Mouse (Mus musculus): ENCODE results near the gene Rbpms2. TPM values are rescaled to one million over a fixed set of nuclear protein-coding genes. Genes with fewer than 3 reads are reported as not detected.
"Not testable (repeated sequence)": the region's sequence is repeated elsewhere in the genome, so short reads cannot be mapped to it uniquely, and the experiment has no call there.

Gene Rbpms2
- total RNA-seq, 2 experiments from 2014 or later, result 1.5 to 2.3 TPM

DNA sequence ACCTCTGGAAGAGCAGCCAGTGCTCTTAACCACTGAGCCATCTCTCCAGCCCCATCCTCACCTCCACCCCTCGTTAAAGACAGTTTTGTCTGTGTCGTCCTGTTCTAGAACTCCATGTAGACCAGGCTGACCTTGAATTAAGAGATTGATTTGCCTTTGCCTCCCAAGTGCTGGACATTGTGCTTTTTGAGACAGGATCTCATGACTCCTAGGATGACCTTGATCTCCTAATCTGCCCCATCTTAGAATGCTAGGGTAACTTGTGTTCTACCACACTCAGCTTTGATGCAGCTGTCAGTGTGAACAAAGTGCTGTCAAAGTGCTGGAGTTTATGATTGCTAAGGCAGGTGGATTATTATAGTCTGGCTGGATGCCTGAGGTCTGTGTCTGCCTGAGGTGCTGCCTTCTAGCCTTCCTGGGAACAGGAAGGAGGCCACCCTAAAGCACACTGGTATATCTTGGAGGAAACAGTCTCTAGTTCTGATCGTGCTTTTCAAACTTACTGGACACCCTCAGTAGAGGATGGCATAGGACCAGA lies 25.3 kb downstream of the Rbpms2 start:
- DNase-seq (ENCODE audit: low spot score), result no peak

DNA sequence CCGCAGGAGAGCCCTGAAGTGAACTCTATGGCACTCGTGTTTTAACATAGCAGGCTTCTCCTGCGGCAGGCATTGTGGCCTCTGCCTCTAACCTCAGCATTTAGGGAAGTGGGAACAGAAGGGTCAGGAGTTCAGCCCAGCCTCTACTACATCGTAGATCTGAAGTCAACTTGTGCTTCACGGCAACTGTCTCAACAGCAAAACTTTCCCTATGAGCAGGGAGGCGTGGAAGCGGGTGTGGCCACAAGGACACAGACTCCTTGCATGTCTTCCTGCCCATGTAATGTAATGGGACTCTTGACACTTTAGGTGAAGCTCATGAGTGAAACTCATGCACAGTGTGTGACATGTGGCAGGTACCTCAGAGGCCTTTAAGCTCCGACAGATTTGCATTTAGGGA lies 26.1 kb downstream of the Rbpms2 start:
- DNase-seq (ENCODE audit: low spot score), result no peak

DNA sequence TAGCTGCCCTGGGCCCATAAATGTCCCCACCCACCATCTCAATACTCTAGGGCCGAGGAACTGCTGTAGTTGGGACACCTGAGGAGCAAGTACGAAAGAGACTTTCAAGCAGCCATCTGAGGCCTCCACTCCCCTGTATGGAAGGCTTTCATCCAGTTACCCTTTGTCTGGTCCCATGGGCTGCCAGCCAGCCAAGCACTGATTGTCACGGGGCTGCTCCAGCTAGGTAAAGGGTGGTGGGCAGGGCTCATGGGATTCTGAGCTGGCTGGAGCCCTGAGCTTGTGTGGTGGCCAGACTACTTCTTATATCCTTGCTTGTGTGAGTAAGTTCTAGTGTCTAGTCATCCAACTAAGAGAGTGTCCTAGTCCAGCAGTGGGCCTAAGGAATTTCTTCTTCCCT lies 27.8 kb downstream of the Rbpms2 start:
- DNase-seq (ENCODE audit: low spot score), result no peak

DNA sequence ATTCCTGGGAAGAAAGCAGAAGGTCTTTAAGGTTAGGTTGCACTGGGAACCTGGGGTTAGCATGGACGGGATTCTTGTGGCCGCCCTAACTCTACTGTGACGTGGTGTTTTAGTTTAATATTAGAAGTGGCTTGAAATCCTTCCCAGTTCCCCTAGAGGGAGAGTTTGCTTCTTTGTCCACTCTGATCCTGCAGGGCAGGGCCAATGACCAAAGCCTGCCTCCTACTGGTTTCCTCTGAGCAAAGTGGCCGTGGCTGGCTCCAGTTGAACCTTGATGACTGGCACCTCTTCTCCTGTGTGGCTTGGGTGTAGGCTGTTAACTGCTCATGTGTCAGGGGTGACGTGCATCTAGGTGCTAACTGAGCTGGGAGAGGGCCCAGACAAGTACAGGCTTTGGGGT lies 31.6 kb downstream of the Rbpms2 start:
- no peak for DNase-seq (ENCODE audit: low spot score)

DNA sequence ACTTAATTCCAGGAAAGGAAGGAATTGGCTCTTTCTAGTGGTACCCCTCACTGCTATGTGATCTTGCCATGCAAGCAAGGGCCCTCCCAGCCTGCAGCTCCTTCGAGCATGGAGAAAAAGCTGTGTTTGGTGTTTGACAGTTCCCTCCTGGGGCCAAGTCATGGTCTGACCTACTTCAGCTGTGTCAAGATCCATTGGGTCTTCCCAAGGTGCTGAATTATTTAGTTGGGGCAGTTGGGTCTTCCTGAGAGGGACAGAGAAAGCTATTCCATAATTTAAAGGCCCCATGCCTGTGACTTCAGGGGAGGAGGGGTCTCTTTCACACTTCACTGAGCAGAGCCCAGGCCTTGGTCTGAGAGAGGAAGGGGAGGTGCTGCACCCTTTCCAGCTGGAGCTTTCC lies 32.0 kb downstream of the Rbpms2 start:
- no peak for DNase-seq (ENCODE audit: low spot score)

DNA sequence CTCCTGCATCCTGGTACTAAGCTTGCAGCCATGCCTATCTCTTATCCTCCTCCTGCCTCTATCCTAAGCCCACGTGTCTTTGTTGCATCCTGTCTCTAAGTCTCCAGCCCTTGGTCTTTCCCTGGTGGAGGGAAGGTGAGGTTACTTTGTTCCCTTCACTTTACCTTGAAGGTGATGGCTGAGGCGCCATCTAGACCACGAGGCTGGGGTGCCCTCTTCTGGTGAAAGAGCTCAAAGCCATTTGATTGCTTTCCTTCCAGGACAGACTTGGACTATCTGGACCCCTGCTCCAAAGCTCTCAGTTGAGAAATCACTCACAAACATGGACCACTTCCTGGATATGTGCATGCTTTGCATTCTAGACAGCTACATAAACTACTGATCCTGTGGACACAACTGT lies 34.7 kb downstream of the Rbpms2 start:
- peak; percentile 49 for DNase-seq (ENCODE audit: low spot score)

DNA sequence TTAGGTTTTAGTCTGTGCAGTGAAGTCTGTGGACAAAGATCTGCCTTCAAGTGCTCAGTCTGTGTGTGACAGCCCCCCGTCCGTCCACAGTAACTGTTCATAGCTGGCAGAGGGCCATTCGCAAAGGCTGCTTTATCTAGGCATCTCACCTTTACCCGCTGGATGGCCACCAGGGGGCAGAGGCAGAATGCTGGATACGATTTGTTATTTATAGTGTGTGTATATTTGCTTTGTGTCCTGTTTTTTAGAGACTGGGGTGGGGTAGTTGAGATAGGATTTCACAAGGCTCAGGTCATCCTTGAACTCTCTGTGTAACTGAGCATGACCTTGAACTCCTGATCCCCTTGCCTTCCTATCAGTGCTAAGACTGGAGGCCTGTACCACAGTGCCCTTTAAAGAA lies 36.6 kb downstream of the Rbpms2 start:
- DNase-seq (ENCODE audit: low spot score), result peak; percentile 77

DNA sequence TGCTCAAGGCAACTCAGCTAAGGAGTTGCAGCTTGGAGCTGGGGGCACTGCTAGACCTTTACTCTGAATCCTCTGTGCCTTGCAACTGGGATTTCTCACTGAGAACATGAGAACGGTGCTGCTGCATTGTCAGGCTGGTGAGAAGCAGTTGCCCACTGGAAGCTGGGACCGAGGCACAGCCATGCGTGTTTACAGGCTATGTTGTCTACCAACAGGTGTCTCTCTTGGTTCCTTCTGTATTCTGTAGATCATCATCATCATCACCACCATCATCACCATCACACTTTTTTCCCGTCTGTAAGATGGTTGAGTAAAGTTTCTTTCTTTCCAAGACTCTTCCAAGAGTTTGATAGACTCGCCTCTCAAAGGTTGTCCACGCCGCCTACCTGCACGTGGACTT lies 38.3 kb downstream of the Rbpms2 start, which contains the start of gene Oaz2:
Gene Oaz2 (plus strand): TSS at position 301 of the 400 bp plus-strand sequence.
- no peak for DNase-seq (ENCODE audit: low spot score)

DNA sequence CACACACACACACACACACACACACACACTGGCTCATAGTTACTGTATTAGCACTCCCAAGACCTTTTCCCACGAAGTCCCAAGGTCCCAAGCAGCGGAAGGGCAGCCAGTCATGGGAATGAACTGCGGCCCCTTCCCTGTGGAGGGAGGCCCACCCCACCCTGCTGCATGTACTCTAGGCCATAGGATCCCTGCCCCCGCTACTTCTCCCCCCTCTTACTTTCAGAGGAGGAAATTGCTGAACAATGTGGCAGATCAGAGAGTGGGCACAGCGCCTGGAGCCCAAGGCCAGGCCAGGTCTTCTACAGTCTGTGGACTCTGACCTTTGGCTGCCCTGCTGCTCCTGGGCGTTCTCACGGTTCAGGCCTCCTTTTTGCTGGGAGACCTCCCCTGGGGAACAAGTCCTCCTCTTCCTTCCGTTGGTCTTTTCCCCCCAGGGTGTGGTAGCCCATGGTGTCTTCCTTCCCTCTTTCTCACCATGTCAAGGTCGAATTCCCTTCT lies 42.0 kb downstream of the Rbpms2 start:
- peak; percentile 50 for DNase-seq (ENCODE audit: low spot score)

DNA sequence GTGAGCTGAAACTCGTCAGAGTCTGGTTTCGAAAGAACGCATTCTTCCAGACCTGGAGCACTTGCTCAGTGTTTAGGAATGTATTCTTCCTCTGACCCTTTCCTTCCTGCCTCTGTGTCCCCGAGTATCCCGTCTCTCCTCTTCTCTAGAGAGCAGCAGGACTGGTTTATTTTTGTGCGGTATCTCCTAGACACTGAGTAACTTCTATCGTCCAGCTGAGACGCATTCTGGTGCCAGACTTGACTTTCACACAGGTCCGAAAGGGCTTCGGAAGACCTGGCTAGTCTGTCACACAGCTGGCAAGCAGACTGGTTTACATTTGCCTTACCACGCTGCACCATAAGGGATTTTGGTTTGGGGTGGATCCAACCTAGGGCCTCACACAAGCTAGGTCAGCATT lies 43.5 kb downstream of the Rbpms2 start:
- DNase-seq (ENCODE audit: low spot score), result no peak

DNA sequence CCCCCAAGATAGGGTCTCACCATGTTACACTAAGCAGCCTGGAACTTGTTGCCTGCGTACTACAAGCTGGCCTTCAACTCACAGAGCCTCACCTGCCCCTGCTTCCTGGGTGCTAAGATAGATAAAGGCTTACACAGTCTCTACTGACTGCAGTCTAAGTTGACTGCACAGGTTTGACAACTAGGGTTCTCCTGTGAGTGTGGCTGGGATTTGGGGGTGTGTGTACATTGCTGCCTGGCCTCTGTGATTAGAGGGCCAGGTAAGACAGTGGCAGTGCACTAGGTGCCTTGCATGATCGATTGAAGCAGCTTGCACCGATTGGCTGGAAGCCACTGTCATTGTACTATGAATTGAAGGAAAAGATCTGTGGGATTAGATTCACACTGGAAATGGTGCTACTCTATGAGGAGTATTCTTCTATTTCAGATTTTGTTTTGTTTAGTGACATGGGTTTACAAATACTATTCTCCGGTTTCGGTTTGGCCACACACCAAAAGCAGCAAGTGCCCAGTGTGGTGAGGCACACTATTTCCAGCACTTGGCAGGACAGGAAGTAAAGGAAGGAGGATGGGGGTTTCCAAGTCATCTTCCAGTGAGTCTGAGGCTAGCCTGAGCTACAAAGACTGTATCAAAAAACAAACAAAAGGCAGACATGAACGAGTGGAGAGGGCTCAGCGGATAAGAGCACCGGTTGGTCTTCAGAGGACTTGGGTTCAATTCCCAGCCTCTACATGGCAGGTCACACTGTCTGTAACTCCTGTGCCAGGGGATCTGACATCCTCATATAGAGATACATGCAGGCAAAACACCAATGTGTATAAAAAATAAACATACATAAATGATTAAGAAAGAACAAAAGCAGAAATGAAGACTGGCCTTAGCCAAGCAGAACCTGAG lies 46.3 kb downstream of the Rbpms2 start:
- DNase-seq (ENCODE audit: low spot score), result peak; percentile 38

DNA sequence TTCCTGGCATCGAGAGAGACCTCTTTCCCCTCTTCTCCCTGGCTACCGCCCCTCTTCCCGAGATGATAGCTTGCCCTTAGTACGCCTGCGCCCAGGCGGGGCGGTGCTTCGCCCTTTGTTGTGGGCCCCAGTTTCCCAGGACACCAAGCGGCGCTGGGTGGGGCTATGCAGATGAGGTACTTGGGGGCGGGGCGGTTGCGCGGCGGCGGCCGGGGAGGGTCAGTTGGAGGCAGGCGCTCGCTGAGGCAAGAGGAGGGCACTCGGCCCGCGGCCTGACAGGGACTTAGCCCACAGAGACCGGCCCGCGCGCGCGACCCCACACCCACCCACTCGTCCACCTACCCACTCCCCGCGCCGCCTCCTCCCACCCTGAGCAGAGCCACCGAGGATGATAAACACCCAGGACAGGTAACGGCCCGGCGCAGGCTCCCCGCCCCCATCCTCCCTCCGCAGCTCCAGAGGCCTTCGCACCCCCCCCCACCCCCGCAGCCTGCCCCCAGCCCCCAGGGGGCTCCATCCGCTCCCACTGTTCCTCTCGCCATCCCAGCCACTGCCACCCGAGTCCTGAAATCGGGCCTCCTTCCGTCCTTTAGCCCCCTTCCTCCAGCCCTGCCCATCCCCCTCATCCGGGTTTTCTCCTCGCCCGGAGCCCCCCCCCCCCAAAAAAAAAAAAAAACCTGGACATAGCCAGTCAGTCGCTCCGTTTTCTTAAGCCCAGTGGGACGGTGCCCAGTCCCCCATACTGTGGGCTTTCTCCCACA lies 47.1 kb downstream of the Rbpms2 start:
- peak; percentile 97 for DNase-seq (ENCODE audit: low spot score)

DNA sequence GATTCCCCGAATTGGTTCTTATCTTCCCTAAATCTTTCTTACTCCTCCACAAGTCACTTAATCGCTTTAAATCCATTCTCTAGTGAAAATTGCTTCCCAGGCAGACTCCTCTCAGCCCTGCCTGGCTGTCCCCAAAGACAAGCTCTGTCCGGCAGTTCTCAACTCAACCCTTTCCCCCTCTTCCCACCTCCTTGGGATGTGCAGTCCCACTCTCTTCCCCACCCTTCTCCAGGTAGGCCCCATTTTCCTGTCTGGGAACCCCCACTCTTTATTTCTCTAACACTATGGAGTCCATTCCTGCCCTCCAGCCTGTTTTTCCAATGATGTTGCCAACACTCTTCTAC lies 47.6 kb downstream of the Rbpms2 start:
- DNase-seq (ENCODE audit: low spot score), result no peak

DNA sequence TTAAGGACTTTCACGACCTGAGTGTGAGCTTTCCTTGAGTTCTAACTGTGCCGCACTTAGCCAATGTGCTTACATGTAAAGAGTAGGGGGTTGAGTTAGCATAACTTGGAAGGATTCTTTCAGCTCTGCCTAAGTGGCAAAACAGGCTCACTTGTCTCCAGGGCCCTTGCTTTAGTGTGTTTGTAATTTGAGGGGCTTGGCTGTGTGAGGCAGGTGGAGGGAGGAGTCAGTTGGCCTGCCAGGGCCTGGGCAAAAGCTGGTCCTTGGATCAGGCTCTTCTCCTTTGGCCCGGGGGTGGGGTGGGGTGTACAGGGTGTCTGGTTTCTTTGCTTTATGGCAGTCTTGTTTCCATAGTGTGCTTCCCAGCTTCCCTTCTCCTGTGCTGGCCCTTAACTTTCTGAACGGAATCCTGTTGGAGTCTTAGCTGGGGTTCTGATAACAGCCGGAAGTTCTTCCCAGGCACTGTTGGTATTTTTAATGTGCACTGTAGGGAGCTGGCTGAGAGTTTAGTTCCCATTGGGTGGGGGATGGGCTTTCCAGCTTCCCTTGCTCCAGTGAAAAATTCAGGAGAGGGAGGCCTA lies 49.8 kb downstream of the Rbpms2 start:
- peak; percentile 74 for DNase-seq (ENCODE audit: low spot score)

DNA sequence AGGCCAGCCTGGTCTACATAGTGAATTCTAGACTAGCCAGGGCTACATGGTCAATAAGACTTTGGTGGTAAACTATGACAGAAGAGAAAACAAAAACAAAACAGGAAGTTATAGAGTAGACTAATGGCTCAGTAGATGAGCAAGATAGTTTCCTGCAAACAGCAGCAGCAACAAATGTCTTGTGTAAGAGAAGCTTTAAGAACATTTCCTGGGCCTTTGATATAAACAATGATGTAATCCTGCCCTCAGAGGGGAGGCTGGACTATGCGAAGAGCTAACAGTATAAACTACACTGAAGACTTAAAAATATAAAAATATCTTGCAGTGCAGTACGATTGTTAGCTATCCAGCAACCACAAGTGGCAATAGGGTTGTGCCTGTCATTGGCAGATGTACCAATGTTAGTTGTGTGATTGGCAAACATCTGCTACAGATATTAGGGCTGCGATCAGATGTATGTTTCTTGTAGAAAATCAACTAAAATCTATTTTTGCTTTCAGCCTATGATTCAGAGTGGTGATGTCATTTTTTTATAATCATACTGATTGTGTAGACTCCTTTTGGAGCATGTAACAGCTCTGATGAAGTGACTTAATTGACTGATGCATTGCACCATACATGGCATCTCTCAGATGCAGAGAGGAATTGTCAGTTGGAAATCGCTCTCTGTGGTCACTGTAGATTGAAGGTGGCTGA lies 51.6 kb downstream of the Rbpms2 start:
- DNase-seq (ENCODE audit: low spot score), result no peak

DNA sequence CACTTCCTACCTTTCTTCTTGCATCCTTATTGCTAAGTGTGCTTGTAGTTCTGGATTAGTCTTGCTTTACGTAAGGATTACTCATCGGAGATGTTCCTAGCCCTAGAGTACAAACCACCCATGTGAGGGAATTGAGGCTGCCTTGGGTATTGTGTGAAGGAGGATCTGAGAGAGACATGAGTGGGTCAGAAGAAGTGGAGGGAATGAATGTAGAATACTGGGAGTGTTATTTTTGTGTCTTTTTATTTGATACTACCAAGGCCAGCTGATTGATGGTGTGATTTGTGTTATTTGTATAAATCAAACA lies 52.1 kb downstream of the Rbpms2 start:
- no peak for DNase-seq (ENCODE audit: low spot score)

DNA sequence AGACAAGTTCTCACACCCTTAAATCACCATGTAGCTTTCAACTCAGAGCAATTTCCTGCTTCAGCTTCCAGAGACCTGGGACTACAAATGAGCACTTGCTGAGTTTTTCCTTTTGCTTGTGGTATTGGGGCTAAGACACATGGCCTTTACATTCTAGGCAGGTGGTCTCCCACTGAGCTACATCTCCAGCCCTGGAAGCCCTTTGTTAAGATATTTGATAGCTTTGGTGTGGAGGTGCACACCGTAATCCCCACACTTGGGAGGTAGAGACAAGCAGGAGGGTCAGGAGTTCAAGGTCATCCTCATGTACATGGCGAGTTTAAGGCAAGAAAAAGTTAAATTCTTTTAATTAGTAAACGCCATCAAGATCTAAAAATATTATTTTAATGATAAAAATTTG lies 52.7 kb downstream of the Rbpms2 start:
- DNase-seq (ENCODE audit: low spot score), result no peak

DNA sequence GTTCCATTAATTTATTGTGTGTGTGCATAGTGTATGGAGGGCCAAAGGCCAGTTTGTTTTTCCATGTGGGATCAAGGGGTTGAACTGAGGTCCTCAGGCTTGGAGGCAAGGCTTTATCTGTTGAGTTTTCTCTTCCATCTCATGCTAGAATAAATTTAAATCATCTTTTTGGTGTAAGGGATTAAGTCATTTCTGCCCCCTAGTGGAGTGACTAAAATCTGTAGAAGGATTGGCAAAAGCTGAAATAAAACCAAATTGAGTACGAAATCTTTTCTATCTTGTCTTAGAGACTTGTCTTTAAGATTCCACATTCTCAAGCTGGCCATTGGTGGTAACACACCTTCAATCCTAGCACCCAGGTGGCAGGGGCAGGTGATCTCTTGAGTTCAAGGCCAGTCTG lies 53.5 kb downstream of the Rbpms2 start:
- DNase-seq (ENCODE audit: low spot score), result peak; percentile 36

DNA sequence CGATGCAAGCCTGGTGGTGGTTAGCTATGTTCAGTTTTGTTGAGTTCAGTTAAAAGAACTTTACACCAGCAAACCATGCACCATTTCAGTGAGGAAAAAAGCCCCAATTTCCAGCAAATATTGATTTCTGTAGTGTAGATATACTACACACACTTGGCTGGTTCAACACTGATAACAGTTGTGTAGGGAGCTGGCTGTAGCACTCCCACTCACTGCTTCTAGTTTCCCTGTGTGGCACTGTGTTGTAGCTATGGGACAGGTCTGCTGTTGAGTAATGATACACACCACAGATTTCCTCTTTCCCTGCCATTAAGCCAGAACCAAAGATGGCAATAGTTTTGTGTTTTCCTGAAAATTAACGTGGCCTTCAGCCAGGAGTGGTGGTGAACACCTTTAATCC lies 55.3 kb downstream of the Rbpms2 start:
- DNase-seq (ENCODE audit: low spot score), result no peak

DNA sequence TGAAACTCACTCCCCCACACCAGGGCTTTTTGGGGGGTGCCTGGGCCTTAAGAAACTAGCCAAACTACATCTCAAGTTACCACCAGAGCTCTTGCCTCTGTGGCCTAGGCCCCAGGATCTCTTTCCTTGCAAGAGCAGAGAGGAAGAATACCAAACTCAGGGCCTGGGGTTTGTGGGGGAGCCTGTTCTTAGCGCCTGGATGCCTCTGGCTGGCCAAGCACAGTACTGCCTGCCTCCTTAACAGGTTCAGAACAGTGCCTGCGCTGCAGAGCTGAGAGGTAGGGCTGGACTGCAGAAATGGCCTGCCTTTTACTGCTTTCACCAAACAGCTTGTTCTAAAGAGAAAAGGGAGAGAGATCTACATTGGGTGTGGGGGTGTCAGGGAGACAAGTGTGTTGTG lies 60.4 kb downstream of the Rbpms2 start:
- DNase-seq (ENCODE audit: low spot score), result not testable (repeated sequence)

DNA sequence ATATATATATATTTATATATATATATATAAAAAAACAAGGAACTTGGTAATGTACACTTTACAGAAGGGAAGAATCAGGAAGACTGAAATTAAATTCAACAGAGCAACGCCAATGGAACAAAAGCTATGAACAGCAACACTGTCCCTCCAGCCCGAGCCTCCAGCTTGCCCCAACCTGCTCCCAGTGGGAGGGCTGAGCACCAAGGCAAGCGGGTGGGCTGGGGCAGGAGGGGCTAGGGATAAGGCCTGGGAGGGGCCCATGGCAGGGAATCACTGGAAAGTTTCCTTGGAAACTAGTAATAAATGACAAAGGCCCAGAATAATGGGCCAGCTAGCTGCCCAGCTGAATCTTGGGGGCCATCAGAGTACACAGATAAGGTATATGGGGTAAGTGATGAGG lies 63.0 kb downstream of the Rbpms2 start:
- DNase-seq (ENCODE audit: low spot score), result no peak

Data from gastrocnemius, adult 18-20 months (tissue).